Mouse (Mus musculus) ovary, postnatal 10 days (tissue): ENCODE results near the gene Spin1.
A peak's percentile ranks its signal among the peaks of the same experiment; 100 is the strongest.

ENCODE experiments used
- DNase-seq: peaks from one replicate; pipeline ENCODE4 v3.0.0; 2022; ENCODE audit warnings: low spot score

Spin1 gene

DNA sequence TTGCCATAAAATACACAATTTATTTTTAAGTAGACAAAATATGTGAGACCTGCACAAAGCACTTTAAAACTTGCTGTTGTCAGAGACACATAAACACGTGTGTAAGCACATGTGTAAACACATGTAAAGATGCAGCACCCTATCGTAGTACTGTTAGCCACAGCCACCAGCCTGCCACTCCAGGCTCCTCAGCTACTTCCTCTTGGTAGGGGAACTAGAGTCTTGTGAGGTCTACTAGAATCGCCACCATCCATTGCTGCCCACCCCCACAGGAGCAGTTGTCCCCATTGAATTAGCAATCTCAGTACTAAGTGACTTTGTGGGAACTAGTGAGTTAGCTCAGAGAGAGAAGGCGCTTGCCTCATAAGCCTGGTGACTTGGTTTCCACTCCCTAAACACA lies 35.6 kb downstream of the Spin1 start:
- DNase-seq, result no peak

DNA sequence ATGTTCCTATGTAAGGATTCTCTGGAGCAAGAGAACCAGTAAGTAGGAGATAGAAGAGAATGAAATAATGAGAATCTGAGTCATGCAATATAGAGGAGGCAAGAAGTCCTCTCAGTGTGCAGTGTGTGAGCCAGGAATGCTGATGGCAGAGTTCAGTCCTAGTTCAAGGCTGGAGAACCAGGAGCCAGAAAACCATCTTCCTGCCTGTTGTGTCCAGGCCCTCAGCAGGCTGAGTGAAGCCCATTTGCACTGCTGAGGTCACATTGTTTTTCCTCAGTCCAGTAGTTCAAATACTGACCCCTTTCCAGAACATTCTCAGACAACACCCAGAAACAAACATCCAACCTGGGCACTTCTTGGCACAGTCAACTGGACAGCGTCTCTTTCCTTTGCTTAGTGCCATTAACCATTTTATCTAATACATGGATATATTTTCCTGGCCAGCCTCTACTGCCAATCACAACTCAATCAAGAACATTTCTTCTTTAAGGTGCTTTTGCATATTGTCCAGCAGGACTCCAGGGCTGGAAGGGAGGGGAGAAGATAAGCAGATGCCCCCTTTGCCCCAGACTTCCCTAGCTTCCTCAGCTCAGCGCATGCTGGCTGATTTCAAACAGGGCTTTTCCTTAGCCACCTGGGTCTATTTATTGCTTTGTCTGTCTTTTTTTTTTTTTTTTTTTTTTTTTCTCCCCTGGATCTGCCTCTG lies 36.5 kb downstream of the Spin1 start:
- no peak for DNase-seq

- DNase-seq, result no peak
Measured at GRCm38 (mm10) chr13:51137702-51138031, 37.0 kb downstream of the Spin1 start.

DNA sequence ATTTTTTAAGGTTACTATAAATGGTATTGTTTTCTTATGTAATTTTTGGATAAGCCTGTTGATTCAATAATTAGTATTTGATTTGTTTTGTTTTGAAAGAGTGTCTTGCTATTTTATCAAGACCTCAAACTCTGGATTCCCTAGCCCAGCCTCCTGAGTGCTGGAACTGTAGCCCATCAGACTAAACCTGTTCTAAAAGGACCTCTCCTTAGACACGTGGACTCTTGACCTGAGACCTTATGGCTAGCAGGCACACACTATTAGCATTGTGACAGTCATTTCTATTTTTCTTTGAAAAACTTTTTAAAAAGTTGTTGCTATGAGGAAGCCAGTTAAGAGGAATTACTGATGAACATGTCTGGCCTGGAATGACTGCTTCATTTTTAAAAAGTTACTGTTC lies 46.4 kb downstream of the Spin1 start:
- no peak for DNase-seq

DNA sequence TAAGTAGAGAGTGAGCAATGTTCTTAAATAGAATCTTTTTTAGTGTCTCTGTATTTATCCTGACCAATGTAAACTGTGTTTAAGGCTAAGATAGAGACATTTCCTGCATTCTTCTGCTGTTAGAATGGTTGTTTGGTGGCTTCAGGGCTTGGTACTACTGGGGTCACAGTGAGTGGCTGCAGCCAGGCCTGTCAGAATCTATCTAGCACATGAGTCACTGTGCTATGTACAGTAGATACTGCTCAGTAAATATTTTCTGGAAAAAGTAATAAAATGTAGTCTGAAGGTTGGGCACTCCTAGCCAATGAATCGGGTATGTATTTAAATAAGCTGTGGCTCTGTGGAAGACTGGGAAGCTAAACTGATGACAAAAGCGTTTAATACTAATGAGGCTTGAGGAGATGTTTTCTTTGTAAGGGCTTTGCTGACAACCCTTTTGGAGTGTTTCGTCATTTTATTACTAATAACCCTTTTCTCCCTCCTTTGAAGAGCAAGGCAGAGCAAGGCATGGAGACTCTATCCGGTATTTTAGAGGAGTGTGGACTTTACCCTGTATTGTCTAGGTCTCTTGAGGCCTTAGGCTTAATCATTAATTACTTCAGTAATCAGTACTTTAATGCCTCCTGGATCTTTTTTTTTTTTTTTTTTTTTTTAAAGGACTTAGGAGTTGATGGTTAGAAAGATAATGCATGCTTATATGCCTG lies 52.4 kb downstream of the Spin1 start:
- DNase-seq, result no peak

DNA sequence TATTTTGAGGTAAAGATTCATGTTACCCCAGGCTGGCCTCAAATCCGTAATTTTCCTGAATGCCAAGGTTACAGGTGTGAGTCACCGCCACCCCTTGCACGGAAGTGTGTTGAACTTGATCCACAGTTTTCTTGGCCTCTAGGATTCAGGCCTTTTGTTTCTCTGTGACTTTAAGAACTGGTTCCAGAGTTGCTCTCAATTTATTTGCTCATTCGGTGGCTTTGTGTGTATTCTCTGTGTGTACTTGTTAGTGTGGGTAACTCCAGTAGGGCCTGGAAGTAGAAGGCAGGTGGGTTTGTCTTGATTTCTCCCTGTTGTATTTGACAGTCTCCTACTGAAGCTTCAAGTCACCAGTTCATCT lies 53.0 kb downstream of the Spin1 start:
- no peak for DNase-seq

- DNase-seq, result no peak
Measured at GRCm38 (mm10) chr13:51155178-51156013, 54.7 kb downstream of the Spin1 start.

DNA sequence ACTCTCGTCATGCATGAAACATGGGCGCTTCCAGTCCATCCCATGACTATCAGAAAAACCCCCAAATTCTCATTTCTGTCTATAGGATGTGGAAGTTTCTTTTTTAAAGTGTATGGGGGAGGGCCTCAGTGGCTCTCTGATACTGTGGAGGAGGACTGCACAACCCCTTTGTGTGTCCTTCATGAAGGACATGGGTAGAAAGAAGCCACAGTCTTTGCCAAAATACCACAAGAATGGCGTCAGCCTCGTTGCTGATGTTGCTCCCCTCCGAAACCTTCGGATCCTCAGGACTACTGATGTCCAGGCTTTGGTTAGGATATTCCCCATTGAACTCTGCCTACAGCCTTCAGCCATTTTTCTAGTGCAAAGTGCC lies 55.3 kb downstream of the Spin1 start:
- no peak for DNase-seq

- DNase-seq, result no peak
Measured at GRCm38 (mm10) chr13:51157291-51157690, 56.6 kb downstream of the Spin1 start.

DNA sequence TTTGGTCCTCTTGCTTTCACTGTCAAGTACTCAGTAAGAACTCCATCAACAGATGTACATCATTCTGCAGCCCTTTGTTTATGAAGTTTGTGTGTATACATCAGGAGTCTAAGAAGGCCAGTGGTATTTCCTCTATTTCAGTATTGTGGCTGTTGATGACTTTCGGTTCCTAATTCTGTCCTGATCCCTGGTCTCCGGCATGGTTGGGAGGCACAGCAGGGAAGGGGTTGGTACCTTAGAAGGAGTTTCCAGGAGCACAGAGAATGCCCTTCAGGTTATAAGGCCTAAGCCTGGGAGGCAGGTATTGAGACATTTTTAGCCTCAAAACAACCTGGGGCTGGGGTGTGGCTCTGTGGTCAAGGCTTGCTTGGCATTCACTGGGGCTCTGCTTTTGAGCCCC lies 61.0 kb downstream of the Spin1 start:
- no peak for DNase-seq

DNA sequence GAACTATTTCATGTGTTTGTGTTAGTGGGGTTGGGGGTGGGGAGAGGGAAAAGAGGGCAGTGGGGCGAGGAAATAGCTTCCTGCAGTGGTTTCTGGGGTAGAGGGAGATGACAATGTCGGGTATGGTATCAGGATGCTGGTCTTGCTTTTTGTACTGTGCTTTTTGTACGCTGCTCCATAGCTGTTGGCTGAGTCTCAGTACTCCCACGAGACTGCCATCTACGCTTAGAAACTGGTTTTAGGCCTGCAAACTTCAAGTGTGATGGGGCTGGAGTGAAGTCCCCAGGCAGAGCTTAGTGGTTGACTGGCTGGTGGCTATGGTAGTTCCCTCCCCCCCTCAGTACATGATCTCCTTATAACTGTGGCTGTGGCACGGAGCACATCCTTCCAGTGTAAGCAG lies 61.6 kb downstream of the Spin1 start:
- DNase-seq, result no peak

- no peak for DNase-seq
Measured at GRCm38 (mm10) chr13:51166711-51167110, 66.0 kb downstream of the Spin1 start.

GRCm38 (mm10) chr13:51170215-51170614 lies 69.5 kb downstream of the Spin1 start:
- DNase-seq, result no peak

- DNase-seq, result peak; percentile 24
Measured at GRCm38 (mm10) chr13:51170691-51171680, 70.3 kb downstream of the Spin1 start, which contains the start of gene Nxnl2. Nxnl2 (plus strand) TSS chr13:51171022.

GRCm38 (mm10) chr13:51172601-51173000 lies 71.9 kb downstream of the Spin1 start:
- no peak for DNase-seq

DNA sequence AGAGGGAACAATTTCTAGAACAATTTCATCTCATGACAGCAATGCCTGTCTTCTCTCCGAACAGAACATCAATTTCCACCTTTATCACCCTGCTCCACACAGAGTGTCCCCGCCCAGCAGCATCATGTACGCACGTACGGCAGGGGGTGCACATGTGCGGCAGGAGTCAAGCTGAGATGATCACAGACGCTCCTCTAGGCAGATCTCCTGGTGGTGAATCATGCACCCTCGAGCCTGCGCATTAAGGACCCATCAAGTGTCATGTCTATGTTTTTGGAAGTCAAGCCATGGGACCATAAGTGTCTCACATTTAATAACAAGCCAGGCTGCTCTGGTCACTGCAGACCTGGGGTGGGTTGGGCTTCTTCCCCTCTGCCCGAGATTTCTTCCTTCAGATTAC lies 78.3 kb downstream of the Spin1 start:
- DNase-seq, result no peak

DNA sequence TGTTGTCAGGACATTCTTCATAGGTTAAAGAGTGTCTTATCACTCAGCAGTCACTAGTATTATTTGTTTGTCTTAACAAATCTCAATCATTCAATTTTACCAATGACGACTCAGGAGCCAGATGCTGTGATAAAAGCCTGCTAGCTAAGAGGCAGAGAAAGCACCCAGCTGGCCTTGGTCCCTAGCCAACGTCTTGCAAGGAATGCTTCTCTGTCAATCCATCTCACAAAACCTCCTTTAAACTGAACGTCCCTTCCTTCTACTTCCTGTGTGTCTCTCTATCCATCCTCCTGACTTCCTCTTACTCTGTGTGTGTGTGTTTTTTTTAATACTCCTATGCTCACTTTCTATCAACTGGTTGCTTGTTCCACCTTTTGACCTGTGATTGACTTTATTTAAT lies 78.7 kb downstream of the Spin1 start:
- DNase-seq, result no peak

GRCm38 (mm10) chr13:51182236-51182635 lies 81.6 kb downstream of the Spin1 start:
- no peak for DNase-seq

- DNase-seq, result no peak
Measured at GRCm38 (mm10) chr13:51184896-51185295, 84.2 kb downstream of the Spin1 start.

DNA sequence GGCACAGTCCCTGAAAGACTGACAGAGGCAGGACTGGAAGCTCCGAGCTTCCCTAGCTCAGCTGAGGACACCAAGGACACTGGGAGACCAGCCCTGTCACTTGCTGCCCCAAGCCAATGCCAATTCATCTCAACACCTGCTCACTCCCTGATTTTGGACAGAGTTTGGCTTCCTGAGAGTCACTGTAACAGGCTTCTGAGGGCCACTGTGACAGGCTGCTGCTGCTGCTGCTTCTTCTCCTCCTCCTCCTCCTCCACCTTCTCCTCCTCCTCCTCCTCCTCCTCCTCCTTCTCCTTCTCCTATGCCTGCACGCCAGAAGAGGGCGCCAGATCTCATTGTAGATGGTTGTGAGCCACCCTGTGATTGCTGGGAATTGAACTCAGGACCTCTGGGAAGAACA lies 89.7 kb downstream of the Spin1 start:
- no peak for DNase-seq

GRCm38 (mm10) chr13:51191416-51192140 lies 90.9 kb downstream of the Spin1 start:
- DNase-seq, result no peak
